Mouse (Mus musculus): Measurements from ENCODE around the gene Gpr132. TPM values are rescaled to one million over a fixed set of nuclear protein-coding genes. Genes with fewer than 3 reads are reported as not detected.
"Not testable (repeated sequence)": the region's sequence is repeated elsewhere in the genome, so short reads cannot be mapped to it uniquely, and the experiment has no call there.

The Gpr132 gene
- polyA plus RNA-seq, 1 experiment = 256 TPM

- Histone ChIP-seq H3K4me3 (ENCODE audit: control insufficient read depth, insufficient read depth, low read length) (no peak overlapping the region), H3K4me1 (replicated peaks; ENCODE audit: control insufficient read depth, insufficient read depth, low read length) (peaks cover 15% of the 10 kb centered on the region), H3K27ac (ENCODE audit: control insufficient read depth, insufficient read depth, low read length) (no peak overlapping the region), H3K27me3 (ENCODE audit: control insufficient read depth, insufficient read depth, low read length) (no peaks in the 10 kb centered on the region), H3K36me3 (ENCODE audit: control insufficient read depth, insufficient read depth, low read length) (peaks cover 43% of the 10 kb centered on the region)
- WGBS = 63% methylated on average over 11 of the region's 11 CpGs
- no peak for DNase-seq
- TF ChIP-seq POLR2A (IDR thresholded peaks at IDR 0.05; ENCODE audit: control insufficient read depth, extremely low read depth, insufficient read depth, low read length, poor library complexity) = no peak
- no peak for TF ChIP-seq CTCF (IDR thresholded peaks at IDR 0.05; ENCODE audit: borderline replicate concordance, control insufficient read depth, extremely low read depth, insufficient read depth, low read length, poor library complexity)
Measured at GRCm38 (mm10) chr12:112849235-112850022, 18.6 kb downstream of the Gpr132 start.

GRCm38 (mm10) chr12:112847880-112848279, 20.1 kb downstream of the Gpr132 start:
- WGBS = 92% methylated on average over 2 of the region's 2 CpGs
- Histone ChIP-seq H3K4me1 (replicated peaks; ENCODE audit: control insufficient read depth, insufficient read depth, low read length) (peaks cover 3% of the 10 kb centered on the region), H3K27me3 (ENCODE audit: control insufficient read depth, insufficient read depth, low read length) (no peaks in the 10 kb centered on the region), H3K4me3 (ENCODE audit: control insufficient read depth, insufficient read depth, low read length) (no peak overlapping the region), H3K36me3 (ENCODE audit: control insufficient read depth, insufficient read depth, low read length) (peaks cover 30% of the 10 kb centered on the region), H3K27ac (ENCODE audit: control insufficient read depth, insufficient read depth, low read length) (no peak overlapping the region)
- DNase-seq = no peak
- TF ChIP-seq POLR2A (IDR thresholded peaks at IDR 0.05; ENCODE audit: control insufficient read depth, extremely low read depth, insufficient read depth, low read length, poor library complexity) (no peak), CTCF (IDR thresholded peaks at IDR 0.05; ENCODE audit: borderline replicate concordance, control insufficient read depth, extremely low read depth, insufficient read depth, low read length, poor library complexity) (no peak)

GRCm38 (mm10) chr12:112843803-112844202, 24.2 kb downstream of the Gpr132 start:
- no peaks in the 10 kb centered on the region for H3K36me3 ChIP-seq (ENCODE audit: control insufficient read depth, insufficient read depth, low read length)
- H3K4me3 ChIP-seq (ENCODE audit: control insufficient read depth, insufficient read depth, low read length) = no peak overlapping the region
- no peak overlapping the region for H3K27ac ChIP-seq (ENCODE audit: control insufficient read depth, insufficient read depth, low read length)
- no peaks in the 10 kb centered on the region for H3K27me3 ChIP-seq (ENCODE audit: control insufficient read depth, insufficient read depth, low read length)
- peak; percentile 92 for DNase-seq
- no peaks in the 10 kb centered on the region for H3K4me1 ChIP-seq (replicated peaks; ENCODE audit: control insufficient read depth, insufficient read depth, low read length)
- TF ChIP-seq POLR2A (IDR thresholded peaks at IDR 0.05; ENCODE audit: control insufficient read depth, extremely low read depth, insufficient read depth, low read length, poor library complexity) = no peak
- TF ChIP-seq CTCF (IDR thresholded peaks at IDR 0.05; ENCODE audit: borderline replicate concordance, control insufficient read depth, extremely low read depth, insufficient read depth, low read length, poor library complexity) = peak; percentile 84
- WGBS = 26% methylated on average over 3 of the region's 3 CpGs

- not testable (repeated sequence) for DNase-seq; H3K36me3 ChIP-seq (ENCODE audit: control insufficient read depth, insufficient read depth, low read length); H3K27ac ChIP-seq (ENCODE audit: control insufficient read depth, insufficient read depth, low read length); H3K4me1 ChIP-seq (replicated peaks; ENCODE audit: control insufficient read depth, insufficient read depth, low read length); H3K4me3 ChIP-seq (ENCODE audit: control insufficient read depth, insufficient read depth, low read length); H3K27me3 ChIP-seq (ENCODE audit: control insufficient read depth, insufficient read depth, low read length)
- WGBS = 91% methylated on average over 2 of the region's 2 CpGs
Measured at GRCm38 (mm10) chr12:112842128-112842527, 25.9 kb downstream of the Gpr132 start.

- H3K27ac ChIP-seq (ENCODE audit: control insufficient read depth, insufficient read depth, low read length); H3K4me3 ChIP-seq (ENCODE audit: control insufficient read depth, insufficient read depth, low read length); H3K27me3 ChIP-seq (ENCODE audit: control insufficient read depth, insufficient read depth, low read length); H3K36me3 ChIP-seq (ENCODE audit: control insufficient read depth, insufficient read depth, low read length); DNase-seq; H3K4me1 ChIP-seq (replicated peaks; ENCODE audit: control insufficient read depth, insufficient read depth, low read length): not testable (repeated sequence)
- 85% methylated on average over 4 of the region's 4 CpGs for WGBS
Measured at GRCm38 (mm10) chr12:112841338-112841892, 26.6 kb downstream of the Gpr132 start.

- no peak overlapping the region for H3K27ac ChIP-seq (ENCODE audit: control insufficient read depth, insufficient read depth, low read length)
- no peak for DNase-seq
- 66% methylated on average over 25 of the region's 25 CpGs for WGBS
- no peak overlapping the region for H3K4me3 ChIP-seq (ENCODE audit: control insufficient read depth, insufficient read depth, low read length)
- no peaks in the 10 kb centered on the region for H3K4me1 ChIP-seq (replicated peaks; ENCODE audit: control insufficient read depth, insufficient read depth, low read length)
- TF ChIP-seq POLR2A (IDR thresholded peaks at IDR 0.05; ENCODE audit: control insufficient read depth, extremely low read depth, insufficient read depth, low read length, poor library complexity) (no peak), CTCF (IDR thresholded peaks at IDR 0.05; ENCODE audit: borderline replicate concordance, control insufficient read depth, extremely low read depth, insufficient read depth, low read length, poor library complexity) (no peak)
- H3K27me3 ChIP-seq (ENCODE audit: control insufficient read depth, insufficient read depth, low read length) = no peaks in the 10 kb centered on the region
- H3K36me3 ChIP-seq (ENCODE audit: control insufficient read depth, insufficient read depth, low read length) = no peaks in the 10 kb centered on the region
Measured at GRCm38 (mm10) chr12:112840209-112841086, 27.6 kb downstream of the Gpr132 start.

Measured in thymus, adult 2 months (tissue).